Mouse (Mus musculus) G1E (cell line): ENCODE results near the gene Zp3.

Experiments used
- CTCF ChIP-seq: IDR thresholded peaks from 2 replicates; pipeline ENCODE4 v1.5.1; 2012; ENCODE audit warnings: low read depth, low read length, inconsistent platforms, mixed read lengths
- GATA1 ChIP-seq: IDR thresholded peaks from 2 replicates; pipeline ENCODE4 v1.6.1; 2012; ENCODE audit warnings: borderline replicate concordance, low read length, inconsistent platforms, mixed read lengths
- GATA2 ChIP-seq: IDR thresholded peaks from 2 replicates; pipeline ENCODE4 v1.6.1; 2012; ENCODE audit warnings: low read depth, low read length, inconsistent platforms, borderline replicate concordance
- POLR2AphosphoS5 ChIP-seq: IDR thresholded peaks from 2 replicates; pipeline ENCODE4 v1.6.1; 2012; ENCODE audit warnings: low read depth, low read length, inconsistent platforms; ENCODE audit not compliant: insufficient replicate concordance
- TAL1 ChIP-seq: conservative IDR thresholded peaks from 2 replicates; pipeline ENCODE4 v1.6.1; 2012; ENCODE audit warnings: low read depth, low read length, inconsistent platforms, mixed read lengths

DNA sequence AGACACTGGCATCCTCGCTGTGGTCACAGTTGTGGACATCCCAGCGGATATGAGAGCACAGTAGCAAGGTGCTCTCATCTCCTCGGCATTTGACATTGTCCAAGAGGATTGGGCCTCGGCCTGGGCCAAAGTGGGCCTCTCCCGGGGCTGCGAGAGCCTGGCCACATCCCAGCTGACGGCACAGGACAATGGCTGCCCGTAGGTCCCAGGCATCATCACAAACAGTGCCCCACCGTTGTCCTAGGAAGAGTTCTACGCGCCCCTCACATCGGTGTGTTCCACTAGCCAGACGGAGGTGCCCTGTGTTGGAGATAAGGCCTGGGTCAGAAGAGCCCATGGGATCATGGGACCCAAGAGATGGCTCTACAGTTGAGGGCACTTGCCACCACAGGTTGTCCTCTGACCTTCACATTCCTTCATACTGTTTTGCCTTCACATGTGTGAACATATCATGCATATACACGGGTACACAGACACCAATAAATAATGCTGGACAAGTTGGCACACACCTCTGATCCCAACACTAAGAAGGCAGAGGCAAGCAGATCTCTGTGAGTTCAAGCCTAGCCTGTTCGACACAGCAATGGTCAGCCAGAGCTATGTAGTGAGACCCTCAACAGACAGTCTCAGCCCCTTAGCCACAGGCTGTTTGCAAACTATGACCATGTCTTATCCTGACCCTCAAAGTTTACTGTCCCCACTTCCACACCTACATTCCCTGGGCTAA is 18.8 kb upstream of the Zp3 start:
- TF ChIP-seq GATA1 (no peak), CTCF (no peak), TAL1 (no peak), POLR2AphosphoS5 (no peak), GATA2 (no peak)
